Mouse (Mus musculus): ENCODE measurements around the gene Grm5. TPM values are rescaled to one million over a fixed set of nuclear protein-coding genes. Genes with fewer than 3 reads are reported as not detected.

The Grm5 gene
- total RNA-seq, 2 experiments from 2014 or later = not detected

DNA sequence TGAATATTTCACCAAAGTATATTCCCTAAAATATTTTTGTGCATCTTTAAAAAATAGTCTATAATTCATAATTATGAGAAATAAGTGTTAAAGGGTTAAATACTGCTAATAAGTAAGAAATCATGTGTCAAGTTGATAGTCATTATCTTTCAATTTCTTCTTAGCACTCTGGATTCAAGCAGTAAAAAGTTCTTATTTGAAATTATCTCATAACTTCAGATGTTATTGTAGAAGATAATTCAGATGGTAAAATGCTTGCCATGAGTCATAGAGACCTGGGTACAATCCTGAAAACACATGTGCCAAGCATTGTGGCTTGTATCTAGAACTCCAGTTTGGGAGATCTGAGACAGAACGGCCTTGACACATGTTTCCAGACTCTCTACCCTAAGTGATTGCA is 254.6 kb downstream of the Grm5 start:
- no peak for ATAC-seq (replicated peaks; ENCODE audit: poor library complexity, severe bottlenecking)

DNA sequence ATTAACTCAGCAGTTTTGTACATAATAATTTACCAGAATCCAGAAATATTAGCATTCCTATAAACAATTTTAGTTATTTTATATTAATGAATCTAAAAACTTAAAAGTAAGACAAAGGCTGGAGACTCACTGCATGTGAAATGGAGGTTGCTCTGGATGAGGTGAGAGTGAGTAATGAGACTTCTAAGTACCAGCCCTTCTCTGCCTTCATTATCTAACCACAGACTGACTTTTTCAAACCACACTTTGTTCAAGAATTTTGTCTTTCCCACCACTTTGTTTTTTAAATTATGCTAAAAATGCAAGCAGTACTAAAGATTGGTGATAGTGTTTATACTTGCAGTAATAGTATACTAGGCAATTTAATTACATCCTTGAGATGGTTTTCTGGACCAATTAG is 259.5 kb downstream of the Grm5 start:
- no peak for ATAC-seq (replicated peaks; ENCODE audit: poor library complexity, severe bottlenecking)

DNA sequence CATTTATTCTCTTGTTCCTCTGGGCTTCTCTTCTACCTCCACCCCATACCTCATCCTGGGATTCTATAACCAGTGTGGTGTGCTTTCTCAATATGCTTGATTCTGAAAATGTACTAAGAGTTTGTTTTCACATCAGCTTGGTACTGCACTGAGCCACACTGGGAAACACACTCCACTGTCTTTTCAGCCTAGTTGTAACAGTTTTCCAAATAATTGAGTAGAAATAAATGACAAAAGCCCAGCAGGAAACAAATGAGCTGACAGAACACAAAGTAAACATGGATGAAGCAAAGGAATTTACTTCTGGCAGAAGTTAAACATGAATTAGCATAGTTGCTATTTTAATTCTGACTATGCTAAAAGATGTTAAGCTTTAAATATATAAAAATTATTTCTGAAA is 262.1 kb downstream of the Grm5 start:
- ATAC-seq (replicated peaks; ENCODE audit: poor library complexity, severe bottlenecking) = no peak

DNA sequence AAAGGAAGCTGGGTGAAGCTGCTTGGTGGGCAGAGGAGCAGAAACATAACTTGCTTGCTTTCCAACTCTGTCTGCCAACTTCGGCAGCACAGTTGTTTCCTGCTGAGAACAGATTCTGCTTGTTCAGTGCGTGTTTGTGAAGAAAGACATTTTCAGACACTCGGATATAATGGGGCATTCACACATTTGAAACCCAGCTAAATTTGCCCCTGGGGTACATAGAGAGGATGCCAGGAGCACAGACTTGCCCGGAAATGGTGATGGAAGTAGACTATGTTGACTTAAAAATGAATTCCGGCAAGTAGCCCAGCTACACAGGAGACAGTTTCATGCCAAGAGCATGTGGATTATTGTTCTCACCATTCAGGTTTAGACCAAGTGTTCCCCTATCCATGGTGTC is 342.0 kb downstream of the Grm5 start:
- no peak for ATAC-seq (replicated peaks; ENCODE audit: poor library complexity, severe bottlenecking)

DNA sequence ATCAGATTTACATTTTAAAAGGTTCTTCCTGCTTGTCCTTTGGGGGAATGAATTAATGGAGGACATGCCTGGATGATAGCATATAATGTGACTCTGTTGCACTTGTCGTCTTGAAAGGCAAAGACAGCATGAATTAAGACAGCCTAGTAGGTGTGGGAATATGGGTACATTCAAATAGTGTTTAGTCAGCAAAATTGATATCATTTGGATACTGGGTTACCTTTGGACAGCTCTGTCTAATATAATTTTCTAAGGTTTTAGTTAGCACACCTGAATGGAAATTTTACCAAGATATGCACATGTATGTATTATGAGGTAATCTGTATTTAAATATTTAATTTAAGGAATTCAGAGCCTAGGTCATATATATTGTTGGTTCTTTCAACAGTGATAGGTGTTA is 353.4 kb downstream of the Grm5 start:
- ATAC-seq (replicated peaks; ENCODE audit: poor library complexity, severe bottlenecking) = no peak

DNA sequence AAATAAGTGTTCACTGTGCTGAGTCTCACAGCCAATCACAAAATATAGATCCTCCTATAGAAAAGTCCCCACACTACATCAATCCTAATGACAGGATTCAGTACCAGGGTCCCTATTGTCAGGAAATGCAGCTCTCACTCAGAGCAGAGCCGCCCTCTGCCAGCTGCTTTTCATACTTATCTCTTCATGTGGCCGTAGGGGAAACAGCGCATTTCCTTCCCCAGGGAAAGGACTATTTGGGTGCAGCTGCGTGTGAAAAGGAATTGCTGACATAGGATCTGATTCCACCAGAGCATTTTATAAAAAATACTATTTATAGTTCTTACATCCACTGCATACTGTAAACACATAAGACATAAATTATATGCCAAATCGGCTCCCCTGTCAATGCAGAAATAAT is 354.3 kb downstream of the Grm5 start:
- no peak for ATAC-seq (replicated peaks; ENCODE audit: poor library complexity, severe bottlenecking)

DNA sequence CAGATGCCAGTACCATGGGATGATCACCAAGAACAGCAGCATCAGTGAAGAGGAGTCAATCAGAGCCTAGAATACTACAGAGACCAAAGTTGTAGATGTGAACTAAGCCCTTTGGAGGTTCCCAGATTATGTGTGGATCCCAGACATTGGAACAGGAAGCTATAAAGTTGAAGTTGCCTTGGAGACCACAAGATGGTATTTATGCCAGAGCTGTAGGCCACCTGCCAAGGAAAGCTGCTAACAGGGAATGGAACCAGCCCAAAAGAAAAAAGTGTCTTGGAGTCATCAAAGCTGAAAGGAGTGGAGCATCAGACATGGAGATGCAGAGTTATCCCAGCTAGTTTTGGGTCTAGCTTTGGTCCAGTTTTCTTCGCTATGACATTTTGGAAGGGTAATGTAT is 366.2 kb downstream of the Grm5 start:
- ATAC-seq (replicated peaks; ENCODE audit: poor library complexity, severe bottlenecking) = no peak

DNA sequence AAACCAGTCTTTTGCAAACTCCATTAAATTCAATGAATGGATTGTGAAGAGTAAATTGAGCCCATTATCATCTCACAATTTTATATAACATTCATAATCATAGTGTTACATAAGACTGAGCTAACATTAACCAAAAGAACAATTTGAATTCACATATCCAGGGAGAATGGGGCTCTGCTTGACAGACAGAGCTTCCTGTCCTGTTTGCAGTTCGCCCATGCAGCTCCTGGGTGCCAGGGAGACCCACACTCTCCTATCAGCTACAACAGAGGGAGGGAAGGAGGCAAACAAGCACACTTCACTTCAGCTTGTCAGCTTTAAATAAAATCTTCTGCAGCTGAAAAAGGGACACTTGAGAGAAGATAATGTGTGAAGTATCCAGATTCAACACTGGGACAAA is 389.2 kb downstream of the Grm5 start:
- no peak for ATAC-seq (replicated peaks; ENCODE audit: poor library complexity, severe bottlenecking)

DNA sequence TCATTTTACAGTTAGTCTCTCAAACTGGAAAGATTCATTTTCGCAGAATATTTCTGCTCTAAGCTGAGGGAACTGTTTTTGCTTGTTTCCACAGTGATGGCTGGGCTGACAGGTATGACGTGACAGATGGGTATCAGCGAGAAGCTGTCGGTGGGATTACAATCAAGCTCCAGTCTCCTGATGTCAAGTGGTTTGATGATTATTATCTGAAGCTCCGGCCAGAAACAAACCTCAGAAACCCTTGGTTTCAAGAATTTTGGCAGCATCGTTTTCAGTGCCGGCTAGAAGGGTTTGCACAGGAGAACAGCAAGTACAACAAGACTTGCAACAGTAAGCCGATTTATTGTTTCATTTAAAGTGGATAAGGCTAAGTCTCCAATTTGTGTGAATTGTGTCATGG is 391.1 kb downstream of the Grm5 start:
- ATAC-seq (replicated peaks; ENCODE audit: poor library complexity, severe bottlenecking) = no peak

DNA sequence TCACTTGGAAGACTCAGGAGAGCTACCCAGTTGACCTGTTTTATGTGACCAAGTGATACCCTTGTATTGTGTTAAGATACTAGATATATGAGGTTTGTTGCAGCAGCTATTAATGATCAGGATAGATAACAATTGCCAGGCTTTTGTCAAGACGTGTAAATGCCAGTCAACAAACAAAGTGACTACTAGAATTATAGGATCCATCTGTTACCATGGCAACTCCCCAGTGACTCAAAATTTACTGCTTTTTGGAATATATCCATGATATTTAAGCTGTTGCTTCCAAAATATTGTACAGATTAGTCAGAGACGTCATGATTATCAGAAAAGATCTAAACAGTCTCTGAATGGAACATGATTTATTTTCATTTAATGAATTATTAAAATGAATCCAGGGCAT is 399.5 kb downstream of the Grm5 start:
- no peak for ATAC-seq (replicated peaks; ENCODE audit: poor library complexity, severe bottlenecking)

DNA sequence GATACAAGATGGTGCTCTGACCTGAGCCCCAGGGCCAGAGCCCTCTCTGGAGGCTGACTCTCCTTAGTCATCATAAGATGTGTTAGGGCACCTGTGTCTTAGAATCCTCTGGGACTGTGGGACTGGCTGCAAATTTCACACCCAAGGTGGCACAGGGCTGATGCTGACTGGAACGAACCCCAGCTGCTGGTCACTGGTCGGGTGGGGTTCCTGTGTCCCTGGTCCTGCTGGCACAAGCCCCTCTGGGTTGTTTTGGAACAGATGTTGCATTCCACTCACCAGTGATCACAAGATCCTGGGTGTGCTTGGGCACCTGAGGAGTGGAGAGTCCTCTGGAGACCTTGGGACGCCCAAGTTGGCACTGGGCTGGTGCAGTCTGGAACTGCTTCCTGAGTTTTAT is 430.5 kb downstream of the Grm5 start:
- no peak for ATAC-seq (replicated peaks; ENCODE audit: poor library complexity, severe bottlenecking)

DNA sequence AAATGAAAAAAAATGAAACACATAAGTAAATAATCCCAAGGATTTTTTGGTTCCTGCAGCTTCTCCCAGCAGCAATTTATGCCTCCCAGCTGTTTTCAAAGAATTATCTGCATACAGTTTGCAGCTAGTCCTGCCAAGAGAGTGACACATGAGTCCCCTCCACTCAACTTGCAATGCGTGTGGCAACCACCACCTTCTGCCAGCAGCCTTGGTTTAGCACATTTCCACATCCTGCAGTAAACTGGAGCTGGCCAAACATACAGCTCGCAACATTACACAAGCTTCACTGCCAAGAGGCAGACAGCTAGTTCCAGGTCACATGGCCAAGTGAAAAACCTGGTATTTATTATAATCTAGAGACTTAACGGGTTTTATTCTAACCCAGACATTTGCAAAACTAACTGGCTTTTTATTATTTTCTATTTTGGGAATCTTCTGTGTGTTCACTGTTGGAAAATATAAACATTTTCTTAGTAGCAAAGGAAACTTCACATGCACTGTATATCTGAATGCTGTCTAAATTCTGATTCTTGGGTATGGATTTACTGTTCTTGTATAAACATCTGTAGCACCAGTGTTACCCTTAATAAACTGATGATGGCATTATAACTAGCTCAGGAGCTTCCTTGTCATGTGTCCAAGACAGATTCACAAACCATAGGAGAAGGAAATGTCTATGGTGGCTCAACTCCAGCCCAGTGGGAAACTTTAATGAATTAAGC is 443.6 kb downstream of the Grm5 start:
- ATAC-seq (replicated peaks; ENCODE audit: poor library complexity, severe bottlenecking) = no peak

DNA sequence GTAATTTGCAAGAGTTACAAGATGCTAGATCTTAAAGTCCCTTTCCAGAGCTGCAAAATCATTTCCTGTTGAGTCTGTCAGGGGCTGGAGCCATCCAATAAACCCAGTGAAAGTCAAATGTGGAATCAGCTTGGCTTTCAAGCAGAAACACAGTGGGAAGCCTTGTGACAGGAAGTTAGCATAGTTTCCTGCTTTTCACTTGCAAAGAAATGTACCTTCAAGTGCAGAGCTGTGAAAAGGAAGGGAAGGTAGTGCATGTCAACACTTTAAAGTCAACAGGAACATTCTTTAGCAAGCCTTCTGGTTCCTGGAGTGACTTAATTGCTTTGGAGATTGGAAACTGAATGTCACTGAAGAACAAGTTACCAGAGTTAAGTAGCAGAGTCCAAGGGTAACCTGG is 463.4 kb downstream of the Grm5 start:
- no peak for ATAC-seq (replicated peaks; ENCODE audit: poor library complexity, severe bottlenecking)

DNA sequence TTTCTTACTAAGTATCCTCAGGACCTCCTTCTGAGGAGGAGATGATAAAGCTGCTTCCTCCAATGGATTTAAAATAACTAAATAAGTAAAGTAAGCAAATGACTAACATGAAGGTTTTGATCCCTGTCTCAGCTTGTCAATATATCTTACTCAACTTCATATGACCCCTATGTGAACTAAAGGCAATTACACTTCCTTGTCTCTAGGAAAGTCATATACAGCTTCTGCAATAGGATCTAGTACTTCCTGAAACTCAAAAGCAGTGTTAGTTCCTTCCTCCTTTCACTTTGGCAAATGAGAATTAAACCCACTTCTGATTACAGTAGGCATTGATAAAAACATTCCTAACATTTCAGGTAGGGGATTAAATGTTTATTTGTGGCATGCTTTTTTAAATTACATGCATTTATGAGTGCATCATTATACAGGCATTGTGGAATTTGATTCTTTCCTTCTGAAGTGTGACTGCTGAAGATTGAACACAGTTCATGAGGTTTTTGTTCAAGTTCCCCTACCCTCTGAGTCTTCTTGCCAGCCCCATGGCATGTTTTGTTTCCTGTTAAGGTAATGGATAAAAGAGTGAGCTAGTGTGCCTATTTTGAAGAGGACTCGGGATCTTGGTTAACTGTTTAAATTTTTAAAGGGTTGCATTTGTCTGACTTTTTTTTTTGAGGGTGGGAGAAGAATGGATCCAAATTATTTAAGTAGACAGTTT is 470.4 kb downstream of the Grm5 start:
- peak; percentile 100 for ATAC-seq (replicated peaks; ENCODE audit: poor library complexity, severe bottlenecking)

DNA sequence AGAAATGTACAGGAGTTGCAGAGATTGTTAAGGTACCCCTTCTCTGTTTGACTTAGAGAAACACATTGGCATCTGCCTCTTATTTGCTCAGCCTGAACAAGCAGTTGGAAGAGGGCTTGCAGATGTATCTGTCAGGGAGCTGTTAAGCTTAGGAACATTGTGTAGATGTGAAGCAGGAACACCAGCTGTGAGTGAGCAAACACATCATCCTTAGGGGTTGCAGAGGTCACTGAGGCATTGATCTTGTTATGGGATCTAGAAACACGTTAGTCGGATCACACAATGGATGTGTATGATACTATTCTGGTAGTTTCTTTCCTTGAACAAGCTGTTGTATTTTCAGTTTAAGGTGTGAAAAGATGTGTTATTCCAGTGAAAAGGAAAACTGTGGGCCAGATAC is 472.5 kb downstream of the Grm5 start:
- no peak for ATAC-seq (replicated peaks; ENCODE audit: poor library complexity, severe bottlenecking)

DNA sequence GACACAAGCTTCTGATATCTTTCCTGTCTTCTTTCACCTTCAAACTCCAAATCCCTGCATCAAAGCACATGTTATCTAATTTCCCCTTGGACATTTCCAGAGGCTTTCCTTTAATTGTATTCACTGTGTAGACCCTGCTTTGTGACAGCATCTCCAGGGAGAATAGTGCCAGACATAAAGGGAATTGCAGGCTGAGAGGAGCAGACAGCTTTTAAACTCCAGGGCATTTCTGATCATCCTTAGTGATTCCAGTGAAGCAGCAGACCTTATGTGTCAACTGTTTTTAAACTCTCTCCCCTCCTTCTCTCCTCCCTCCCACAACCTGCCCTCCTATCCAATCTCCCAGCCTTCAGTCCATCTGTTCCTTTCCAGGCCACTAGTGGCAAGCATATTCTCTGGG is 507.1 kb downstream of the Grm5 start:
- no peak for ATAC-seq (replicated peaks; ENCODE audit: poor library complexity, severe bottlenecking)

DNA sequence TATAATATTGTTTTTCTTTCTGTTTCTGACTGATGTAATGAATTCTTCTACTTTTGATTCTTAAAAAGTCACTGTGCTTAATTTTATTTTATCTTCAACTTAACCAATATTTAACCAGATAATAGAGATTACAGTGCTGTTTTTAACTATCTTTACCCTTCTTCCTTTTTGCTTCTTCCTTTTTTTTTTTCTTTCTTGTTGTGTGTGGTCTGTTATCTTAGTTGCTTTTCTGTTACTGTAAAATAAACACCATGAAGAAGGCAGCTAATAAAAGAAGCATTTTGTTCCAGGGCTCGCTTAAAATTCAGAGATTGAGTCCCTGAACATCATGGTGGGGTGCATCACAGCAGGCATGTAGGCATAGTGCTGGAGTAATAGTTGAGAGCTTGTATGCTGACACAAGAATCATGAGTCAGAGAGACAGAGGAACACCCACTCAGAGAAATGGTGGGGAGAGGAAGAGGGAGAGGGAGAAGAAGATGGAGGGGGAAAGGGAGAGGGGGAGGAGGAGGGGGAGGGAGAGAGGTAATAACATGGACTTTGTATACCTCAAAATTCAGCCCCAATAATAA is 512.7 kb downstream of the Grm5 start:
- ATAC-seq (replicated peaks; ENCODE audit: poor library complexity, severe bottlenecking) = 0 out of 2 replicates have a peak, but pooled peaks have one; percentile 27

DNA sequence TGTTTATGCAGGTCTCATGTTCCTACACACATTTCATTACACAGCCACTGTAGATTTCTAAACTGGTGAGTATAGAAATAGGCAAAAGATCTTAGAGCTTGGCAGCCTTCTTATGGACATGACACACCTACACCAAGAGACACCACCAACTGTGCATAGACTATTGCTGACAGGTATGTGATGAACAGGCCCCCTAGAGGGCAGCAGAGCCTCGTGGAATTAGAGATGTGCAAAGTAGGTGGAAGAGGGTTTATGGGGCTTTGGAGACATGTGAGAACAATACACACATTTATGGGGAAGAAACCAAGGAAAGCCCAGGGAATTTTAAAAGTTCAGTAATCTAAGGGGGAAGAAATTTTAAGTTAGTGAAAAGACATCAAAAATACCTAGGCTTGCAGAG is 513.7 kb downstream of the Grm5 start:
- ATAC-seq (replicated peaks; ENCODE audit: poor library complexity, severe bottlenecking) = peak; percentile 97

DNA sequence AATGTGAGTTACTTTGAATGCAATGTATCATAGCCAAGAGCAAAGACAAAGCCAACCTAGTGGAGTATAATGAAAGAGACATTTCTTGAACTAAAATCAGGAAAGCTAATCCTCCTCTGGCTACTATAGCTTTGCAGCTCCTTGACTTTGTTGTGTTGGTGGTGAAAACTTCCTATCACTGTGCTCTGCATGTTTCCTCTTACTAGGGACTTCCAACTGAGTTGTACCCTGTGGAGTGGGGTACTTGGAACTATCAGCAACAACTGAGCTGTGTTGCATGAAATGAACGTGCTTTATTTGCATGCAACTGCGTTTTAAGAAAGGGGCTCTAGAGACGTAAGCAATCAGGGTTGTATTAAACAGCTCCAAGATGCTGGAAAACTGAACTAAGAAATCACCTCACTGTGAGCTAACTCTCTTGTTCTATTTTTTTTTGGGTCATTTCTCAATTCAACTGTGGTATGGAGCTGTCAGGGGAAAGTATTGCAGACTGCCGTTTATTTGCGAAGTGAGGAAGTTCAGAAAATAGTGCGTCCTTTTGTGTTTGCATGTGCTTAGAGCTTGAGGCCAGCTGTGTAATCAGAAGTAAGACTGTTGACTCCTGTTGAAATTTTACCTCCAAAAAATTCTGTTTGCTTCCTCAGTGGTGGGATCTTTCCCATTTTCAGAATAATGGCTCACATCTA is 532.9 kb downstream of the Grm5 start:
- peak; percentile 92 for ATAC-seq (replicated peaks; ENCODE audit: poor library complexity, severe bottlenecking)

DNA sequence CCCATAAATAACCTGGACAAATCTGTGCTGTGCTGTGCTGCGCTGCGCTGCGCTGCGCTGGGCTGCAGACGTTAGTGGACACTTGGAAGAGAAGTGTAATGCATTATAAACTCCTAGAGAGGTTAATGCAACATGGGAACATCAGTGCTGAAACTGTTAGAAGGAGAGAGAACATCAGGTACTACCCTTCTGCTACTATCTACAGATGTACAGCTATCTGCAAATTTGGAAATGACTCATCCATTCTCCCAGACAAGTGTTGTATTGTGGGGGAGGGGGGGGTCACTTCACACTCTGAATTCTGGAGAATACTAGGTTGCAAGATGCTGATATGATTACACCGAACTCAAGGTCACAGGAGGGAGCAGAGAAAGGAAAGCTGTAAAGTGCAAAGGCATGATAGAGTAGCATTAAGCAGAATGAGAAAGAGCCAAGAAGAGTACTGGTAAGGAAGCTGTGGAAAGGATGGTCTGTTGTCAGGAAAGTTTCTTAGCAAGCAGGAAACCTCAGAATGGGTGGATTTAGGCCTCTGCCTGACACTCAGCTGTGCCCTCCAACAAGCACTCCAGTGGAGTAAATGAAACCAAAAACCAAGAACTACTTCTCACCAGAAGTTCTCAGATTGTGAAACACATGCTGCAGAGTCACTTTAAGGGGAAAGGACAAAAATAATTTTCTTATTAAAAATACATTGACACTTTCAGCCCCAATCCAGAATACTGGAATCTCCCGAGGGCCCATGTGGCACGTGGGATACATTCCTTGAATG is 544.3 kb downstream of the Grm5 start:
- ATAC-seq (replicated peaks; ENCODE audit: poor library complexity, severe bottlenecking) = peak; percentile 85

Measured in granulocyte monocyte progenitor cell, adult 5-6 weeks (primary cell).